Mouse (Mus musculus) cortical plate, adult 2 months (tissue): Measurements from ENCODE around the gene Fgf5. TPM values are rescaled to one million over a fixed set of nuclear protein-coding genes. Genes with fewer than 3 reads are reported as not detected.

Experiments used
- H3K27ac ChIP-seq: fragments of 200-500 bp; 2 replicates; pipeline ENCODE4 v1.5.1; 2012; ENCODE audit warnings: low read length, control low read depth, inconsistent platforms; ENCODE audit not compliant: insufficient read depth
- H3K4me1 ChIP-seq: fragments of 200-500 bp; 2 replicates; pipeline ENCODE4 v1.6.1; 2011; ENCODE audit warnings: low read length; ENCODE audit not compliant: control insufficient read depth, insufficient read depth
- H3K4me3 ChIP-seq: fragments of 200-500 bp; 2 replicates; pipeline ENCODE4 v1.5.1; 2011; ENCODE audit warnings: mild to moderate bottlenecking, low read length, control low read depth; ENCODE audit not compliant: insufficient read depth
- CTCF ChIP-seq: fragments of 200-500 bp; IDR thresholded peaks from 2 replicates; pipeline ENCODE4 v1.5.1; 2011; ENCODE audit warnings: mild to moderate bottlenecking, control low read depth, low read length; ENCODE audit not compliant: insufficient read depth; ENCODE audit errors: extremely low read depth
- POLR2A ChIP-seq: fragments of 200-500 bp; IDR thresholded peaks from 2 replicates; pipeline ENCODE4 v1.6.1; 2011; ENCODE audit warnings: mild to moderate bottlenecking, low read length, control low read depth; ENCODE audit not compliant: insufficient read depth; ENCODE audit errors: extremely low read depth
- polyA plus RNA-seq: library from polyadenylated mRNA; depleted of rRNA; stranded (reverse); fragments of >200 nt; gene quantifications from 2 replicates; pipeline ENCODE4 v1.2.3, GENCODE M21; 2012

Fgf5 gene
- polyA plus RNA-seq, 1 experiment: 2.1 TPM

DNA sequence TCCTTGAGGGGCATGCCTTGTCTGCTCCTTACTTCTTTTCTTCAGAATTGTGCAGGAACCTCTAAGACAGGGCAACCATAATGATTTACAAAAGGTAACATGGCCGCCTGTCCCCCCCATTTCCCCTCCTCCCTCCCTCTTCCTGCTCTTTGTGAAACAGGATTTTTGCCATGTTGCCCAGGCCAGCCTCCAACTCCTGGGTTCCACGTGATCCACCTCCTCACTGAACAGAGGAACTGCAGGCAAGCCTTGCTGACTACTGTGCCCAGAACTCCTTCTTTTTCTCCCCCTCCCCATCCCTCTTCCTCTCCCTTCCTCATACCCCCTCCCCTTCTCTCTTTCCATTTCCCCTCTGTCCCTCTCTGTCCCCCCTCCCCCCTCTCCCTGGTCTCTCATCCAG is 6.5 kb upstream of the Fgf5 start:
- H3K4me1 ChIP-seq: no peaks in the 10 kb centered on the region; the same call in 1 of the 2 replicates
- no peak for TF ChIP-seq POLR2A
- no peak for TF ChIP-seq CTCF
- no peak overlapping the region for H3K27ac ChIP-seq
- H3K4me3 ChIP-seq: no peak overlapping the region

- no peak overlapping the region; the same call in 1 of the 2 replicates for H3K4me3 ChIP-seq
- no peaks in the 10 kb centered on the region for H3K4me1 ChIP-seq
- no peak overlapping the region for H3K27ac ChIP-seq
- no peak for TF ChIP-seq CTCF
- TF ChIP-seq POLR2A: no peak
These were observed 837 bp upstream of the Fgf5 start for GRCm38 (mm10) chr5:98253147-98253546.

DNA sequence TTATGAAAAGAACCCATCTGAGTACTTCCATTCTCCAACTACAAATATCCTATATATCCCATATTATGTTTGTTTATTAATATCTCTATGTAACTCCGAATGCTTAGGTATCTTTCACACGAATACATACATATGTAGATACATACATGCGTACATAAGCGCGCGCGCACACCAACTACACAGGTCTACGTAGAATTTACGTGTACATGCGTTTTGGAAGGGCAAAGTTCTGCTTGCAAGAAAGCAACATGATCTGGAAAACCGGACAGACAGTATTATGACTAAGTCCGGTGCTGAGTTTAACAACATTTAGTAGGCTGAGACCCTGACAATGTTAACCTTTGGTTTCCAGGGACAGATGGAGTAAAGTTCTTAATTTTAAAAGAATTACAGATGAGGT is 1.2 kb downstream of the Fgf5 start:
- Histone ChIP-seq H3K4me1 (no peaks in the 10 kb centered on the region), H3K4me3 (peak overlapping the region; percentile 57; the same call in 1 of the 2 replicates), H3K27ac (no peak overlapping the region)
- TF ChIP-seq CTCF: no peak
- TF ChIP-seq POLR2A: no peak

DNA sequence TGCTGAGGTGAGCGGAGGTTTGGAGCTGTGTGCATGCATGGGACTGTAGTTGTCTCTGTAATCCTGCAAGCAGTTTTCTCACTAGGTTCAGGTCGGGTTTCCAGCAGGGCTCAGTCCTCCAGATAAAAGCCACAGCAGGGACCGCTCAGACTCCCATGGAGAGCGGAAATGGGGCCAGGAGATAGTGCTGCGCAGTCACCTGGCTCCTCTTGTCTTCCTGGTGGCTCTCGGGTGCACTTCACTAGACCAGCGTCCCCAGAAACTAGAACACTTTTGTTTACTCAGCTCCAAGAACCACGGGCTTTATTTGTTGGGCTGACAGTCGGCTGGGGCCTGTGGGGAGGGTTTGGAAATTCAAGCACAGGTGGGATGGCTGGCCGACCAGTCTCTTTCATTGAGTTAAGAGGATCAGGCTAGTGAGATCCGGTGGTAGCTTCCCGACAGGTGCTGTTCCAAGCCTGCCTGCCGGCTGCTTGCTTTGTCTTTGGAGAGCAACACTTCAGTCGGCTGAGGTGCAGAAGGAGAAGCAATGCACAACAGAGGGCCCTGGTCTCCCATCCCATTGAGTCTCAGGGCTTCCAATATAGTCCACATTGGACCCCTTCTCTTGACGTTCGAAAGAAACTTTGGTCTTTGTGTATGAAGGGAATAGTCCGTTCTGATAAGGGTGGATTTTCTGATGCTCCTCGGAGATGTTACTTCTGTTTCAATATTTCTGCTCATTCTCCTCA is 1.9 kb downstream of the Fgf5 start:
- no peaks in the 10 kb centered on the region for H3K4me1 ChIP-seq
- peak overlapping the region; percentile 57 for H3K4me3 ChIP-seq
- TF ChIP-seq CTCF (no peak), POLR2A (no peak)

GRCm38 (mm10) chr5:98275318-98275818 is 21.4 kb downstream of the Fgf5 start:
- TF ChIP-seq CTCF (no peak), POLR2A (no peak)
- H3K4me1 ChIP-seq: no peaks in the 10 kb centered on the region
- no peak overlapping the region for H3K4me3 ChIP-seq
- no peak overlapping the region for H3K27ac ChIP-seq

More for the DNA sequence above, 1.9 kb downstream of the Fgf5 start:
- H3K27ac ChIP-seq: no peak overlapping the region

DNA sequence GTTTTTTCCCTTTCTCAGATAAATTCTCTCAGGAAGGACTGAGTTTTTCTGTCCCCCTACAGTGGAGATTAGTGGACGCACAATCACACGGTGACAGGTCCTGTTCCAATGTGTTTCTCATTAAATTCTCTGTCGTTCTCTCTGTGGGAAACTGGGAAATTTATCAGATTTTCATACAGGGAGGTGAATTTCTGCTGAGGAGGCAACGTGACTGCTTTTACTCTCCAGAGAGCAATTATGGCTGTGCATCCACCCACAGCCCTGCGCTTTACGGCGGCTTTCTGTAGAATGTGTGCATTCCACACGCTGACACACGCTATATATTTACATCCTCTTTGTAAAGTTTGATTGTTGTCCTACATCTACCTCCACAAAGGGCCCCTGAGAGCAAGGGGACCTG is 28.0 kb downstream of the Fgf5 start:
- TF ChIP-seq CTCF (no peak), POLR2A (no peak)
- Histone ChIP-seq H3K4me1 (no peaks in the 10 kb centered on the region), H3K27ac (no peak overlapping the region), H3K4me3 (no peak overlapping the region)

DNA sequence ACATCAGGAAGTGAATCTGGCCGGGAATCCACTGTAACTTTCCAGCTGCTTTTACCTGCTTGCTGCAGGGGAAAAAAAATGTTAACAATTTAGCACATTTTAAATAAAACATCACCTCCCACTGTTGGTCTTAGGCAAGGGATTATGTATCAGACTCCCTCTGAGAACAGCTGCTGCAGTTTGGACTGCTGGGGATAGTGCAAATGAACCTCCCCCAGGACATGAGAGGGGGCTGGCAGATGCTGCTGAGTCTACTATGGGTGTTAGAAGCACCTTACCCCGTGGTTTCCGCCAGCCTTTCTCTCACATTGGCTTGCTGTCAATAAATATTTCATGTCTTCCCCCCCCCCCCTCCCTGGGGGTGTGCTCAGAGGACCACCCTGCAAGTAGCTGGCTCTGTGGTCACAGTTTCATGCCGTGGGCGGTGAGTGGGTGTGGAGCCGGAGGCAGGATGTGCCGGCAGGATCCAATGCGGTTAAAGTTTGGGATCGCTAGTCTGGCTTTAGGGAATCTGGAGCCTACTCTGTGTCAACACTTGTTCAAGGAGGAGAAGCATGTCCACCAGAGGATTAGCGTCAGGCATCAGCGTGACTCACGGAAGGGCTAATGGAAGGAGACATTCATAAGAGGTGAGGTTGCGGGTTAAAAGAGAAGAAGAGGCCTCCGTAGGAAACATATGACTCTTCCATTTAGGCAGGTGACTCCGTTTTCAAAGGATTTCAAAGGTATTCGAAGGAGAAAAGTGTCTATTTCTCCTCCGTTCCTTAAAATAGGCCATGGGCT is 29.9 kb downstream of the Fgf5 start:
- no peak overlapping the region for H3K27ac ChIP-seq
- no peak overlapping the region for H3K4me3 ChIP-seq
- TF ChIP-seq CTCF: no peak
- no peak for TF ChIP-seq POLR2A
- H3K4me1 ChIP-seq: no peaks in the 10 kb centered on the region

- TF ChIP-seq CTCF (no peak), POLR2A (no peak)
- Histone ChIP-seq H3K4me1 (no peaks in the 10 kb centered on the region), H3K4me3 (no peak overlapping the region), H3K27ac (no peak overlapping the region)
These were observed 36.7 kb downstream of the Fgf5 start for GRCm38 (mm10) chr5:98290642-98291041.

DNA sequence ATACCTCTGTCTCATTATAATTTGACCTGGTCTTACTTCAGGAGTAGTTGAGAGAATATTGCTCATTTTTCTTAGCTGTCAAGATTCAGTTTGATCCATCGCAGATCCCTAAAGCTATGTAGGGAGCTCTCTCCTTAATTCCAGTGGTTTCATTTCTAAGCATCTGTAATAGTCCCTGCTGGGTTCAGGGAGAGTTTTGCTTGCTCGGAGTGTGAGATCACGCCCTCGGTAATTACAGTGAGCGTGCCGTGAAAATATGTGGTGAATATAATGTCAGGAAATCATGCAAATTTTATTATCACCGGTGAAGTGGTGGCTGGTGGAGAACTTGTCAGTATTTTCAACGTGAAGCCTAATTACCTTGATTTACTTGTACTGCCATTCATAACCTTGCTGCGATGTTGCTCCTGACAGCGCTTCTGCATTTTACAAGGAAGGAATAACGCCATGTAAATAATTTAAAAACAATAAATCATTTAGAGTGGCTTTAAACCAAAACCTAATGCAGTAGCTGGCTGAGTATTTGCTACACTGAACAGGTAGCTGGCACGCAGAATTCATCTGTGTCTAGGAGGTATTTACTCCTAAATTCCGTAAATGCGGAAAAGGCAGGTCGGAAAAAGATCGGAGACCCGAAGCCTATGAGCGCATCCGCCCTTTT is 38.5 kb downstream of the Fgf5 start:
- H3K4me3 ChIP-seq: no peak overlapping the region
- TF ChIP-seq CTCF (no peak), POLR2A (no peak)
- no peak overlapping the region for H3K27ac ChIP-seq
- H3K4me1 ChIP-seq: no peaks in the 10 kb centered on the region
